Mouse (Mus musculus) spleen, embryonic (tissue): Measurements from ENCODE around the gene Dnajb1.

Source experiments
- CTCF ChIA-PET: fragments of 350-600 bp; sonication (Branson Sonifier 250); formaldehyde crosslinking; loops from one replicate; lab custom pipeline; 2022; lab: Charles Lee

Gene Dnajb1

DNA sequence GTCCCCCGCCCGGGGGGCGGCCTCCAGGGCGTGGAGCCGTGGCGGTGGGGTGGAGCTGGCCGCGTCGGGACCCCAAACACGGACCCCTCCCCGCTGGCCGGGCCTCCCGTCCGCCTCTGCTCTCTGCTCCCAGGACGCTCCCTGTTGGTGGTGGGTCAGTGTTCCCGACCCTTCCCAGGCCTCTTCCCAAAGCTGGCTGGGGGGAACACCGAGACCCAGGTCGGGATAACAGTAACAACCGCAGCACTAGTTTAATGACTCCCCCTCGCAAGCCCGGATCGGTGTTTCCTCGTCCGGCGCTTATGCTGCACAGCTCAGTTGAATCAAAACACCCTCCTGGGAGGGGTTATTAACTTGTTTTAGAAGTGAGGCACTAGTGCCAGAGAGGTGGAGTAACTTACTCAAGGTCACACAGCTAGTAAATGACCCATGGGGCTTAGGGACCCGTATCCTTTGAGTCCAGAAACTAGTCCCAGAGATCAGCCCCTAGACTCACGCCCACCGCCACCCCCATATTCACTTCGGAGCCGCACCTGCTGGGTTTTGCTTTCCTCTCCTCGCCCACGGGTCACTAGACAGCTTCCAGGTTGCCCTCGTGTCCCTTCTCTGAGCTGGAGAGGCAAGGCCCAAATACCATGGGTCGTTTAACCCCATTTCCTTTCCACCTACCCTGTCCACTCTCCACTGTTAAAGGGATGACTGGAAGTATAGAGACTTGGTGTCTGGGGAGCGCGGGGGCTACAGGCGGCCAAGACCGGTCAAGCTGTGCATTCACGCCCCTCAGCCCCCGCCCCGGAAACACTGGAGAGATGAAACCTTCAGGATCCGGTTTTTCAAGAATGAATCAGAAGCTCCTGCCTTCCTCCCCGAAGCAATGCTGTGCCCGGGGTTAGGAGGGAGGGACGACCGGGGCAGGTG lies 45.0 kb downstream of the Dnajb1 start:
- CTCF ChIA-PET = interaction anchor here (1.0 kb wide), 1 partner anchor 322 kb away, joined by 3 read pairs; no protein-coding TSS in a partner anchor

DNA sequence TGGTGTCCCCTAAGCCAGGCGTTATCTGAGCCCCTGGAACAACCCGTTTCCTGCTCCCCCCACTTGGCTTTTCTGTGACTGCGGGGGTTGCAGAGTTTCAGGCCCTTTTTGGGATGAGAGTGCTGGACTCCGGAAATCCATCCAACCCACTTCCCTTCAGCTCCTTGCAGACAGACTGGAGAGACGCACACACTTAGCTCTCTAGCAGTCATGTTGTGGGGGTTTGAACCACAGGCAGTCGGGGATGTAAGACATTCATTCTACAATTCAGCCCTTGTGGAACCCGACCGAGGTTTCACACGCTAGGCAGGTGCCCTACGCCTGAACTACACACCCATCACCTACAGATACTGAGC lies 45.6 kb downstream of the Dnajb1 start:
- CTCF ChIA-PET = no interaction called here

DNA sequence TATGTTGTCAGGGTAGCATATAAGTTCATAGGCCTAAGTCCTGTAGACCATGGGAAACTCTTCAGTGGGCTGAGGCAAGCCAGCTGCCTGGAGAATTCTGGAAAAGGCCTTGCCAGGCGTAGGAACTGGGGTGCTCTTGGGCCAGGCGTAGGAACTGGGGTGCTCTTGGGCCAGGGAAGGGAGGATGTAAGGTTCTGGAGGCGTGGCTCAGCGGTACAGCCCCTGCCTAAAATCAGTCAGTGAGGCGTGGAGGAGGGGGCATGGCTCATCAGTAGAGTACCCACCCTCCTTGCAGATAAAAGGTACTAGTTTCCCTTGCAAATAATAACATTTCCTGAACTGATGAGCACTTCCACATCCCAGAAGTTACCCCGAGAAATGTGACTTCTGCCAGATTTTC lies 46.7 kb downstream of the Dnajb1 start:
- CTCF ChIA-PET = no interaction called here

DNA sequence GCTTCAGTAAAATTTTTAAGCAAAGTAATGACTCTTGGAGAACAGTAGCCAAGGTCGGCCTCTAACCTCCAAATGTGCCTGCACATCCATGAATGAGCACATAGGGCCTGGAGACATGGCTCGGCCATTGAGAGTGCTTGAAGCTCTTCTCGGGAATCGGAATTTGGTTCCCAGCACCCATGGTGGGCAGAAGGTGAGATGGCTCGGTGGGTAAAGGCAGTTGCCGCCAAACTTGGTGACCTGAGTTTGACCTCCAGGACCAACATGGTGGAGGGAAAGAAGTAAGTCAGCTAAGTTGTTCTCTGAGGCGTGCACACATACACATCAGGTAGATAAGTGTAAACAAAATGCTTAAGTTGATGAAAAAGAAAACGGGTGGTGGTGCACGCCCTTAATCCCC lies 48.0 kb downstream of the Dnajb1 start:
- CTCF ChIA-PET = no interaction called here

DNA sequence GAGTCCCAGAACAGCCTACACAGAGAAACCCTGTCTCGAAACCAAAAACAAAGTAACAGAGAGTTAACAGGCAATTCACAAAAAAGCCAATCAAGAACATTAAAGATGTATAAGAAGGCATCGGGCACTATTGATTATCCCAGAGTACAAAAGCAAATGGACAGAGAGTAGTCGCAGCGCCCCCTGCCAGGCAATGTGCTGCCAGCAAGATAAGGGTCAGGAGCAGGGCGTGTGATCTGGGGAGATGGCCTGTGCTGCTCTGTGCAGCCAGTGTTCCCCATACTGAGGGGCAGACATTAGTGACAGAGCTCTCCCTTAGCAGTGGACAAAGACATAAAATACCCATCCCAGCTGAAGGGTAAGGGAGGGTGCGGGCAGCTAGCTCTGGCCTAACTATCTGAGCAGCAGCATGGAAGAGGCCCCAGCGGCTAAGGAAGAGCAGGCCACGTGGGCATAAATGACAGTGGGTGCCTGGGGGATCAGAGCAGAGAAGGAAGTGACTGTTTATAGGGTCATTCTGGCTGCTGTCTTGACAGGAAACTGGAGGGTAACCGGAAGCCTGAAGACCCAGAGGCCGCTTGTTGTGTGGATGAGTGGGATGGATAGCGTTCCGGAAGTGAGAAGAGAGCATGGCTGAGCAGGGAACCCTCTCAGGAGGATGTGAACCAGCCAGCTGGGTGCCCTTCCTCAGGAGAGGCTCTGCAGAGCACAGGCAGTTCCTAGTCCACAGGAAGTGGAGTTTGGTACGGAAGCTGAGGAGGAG lies 48.7 kb downstream of the Dnajb1 start:
- CTCF ChIA-PET = no interaction called here

DNA sequence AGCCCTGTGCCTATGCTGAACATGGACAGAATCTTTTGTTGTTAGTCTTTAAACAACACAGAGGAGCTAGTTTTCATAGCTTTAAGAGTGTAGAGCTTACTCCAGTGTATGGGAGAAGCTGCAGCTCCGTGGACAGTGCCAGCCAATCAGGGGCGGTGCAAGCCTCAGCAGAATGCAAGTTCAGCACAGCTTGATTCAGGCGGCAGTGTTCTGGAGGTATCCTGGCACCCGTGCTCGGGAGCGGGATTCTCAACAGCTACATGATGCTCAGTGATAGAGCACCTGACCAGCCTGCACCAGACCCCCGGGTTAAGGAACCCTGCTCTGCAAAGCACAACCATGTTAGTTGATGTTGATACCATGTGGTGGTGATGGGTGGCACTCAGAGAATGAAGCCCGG lies 52.6 kb downstream of the Dnajb1 start:
- CTCF ChIA-PET = no interaction called here

DNA sequence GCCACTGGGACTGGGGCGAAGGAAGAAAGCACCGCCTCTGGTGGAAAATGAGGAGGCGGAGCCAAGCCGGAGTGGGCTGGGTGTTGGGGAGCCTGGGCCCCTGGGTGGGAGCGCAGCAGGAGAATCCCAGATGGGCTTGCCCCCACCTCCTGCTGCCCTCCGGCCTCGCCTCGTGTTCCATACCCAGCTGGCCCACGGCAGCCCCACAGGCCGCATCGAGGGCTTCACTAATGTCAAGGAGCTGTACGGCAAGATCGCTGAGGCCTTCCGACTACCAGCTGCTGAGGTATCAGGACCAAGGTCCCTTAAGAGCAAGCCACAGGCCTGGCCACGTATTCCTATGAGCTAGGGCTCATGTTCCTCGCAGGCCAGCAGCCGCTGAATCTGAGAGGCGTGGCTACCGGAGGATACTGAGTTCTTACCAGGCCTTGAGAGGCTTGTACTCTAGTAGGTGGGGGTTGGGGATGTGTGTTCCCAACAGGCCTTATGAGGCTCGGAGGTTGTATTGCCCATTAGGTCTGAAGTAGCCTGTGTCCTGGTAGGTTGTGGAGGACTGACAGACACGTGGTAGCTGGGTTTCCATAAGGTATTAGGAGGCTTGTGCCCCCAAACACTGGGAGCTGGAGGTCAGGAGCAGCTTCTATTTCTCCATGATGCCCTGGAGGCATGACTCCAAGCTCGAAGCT lies 53.1 kb downstream of the Dnajb1 start:
- CTCF ChIA-PET = interaction anchor here (2.2 kb wide), 1 partner anchor 234 kb away, joined by 11 read pairs; no protein-coding TSS in a partner anchor
